Mouse (Mus musculus) activated CD4-positive, CD25-positive, alpha-beta regulatory T cell, adult 9 weeks (primary cell): ENCODE measurements around the gene Psph. TPM values are rescaled to one million over a fixed set of nuclear protein-coding genes. Genes with fewer than 3 reads are reported as not detected.

Experiments used
- polyA plus RNA-seq: library from polyadenylated mRNA; unstranded; fragments of 100-300 nt; shearing (Covaris generic); gene quantifications from one replicate; pipeline ENCODE4 v1.2.1, GENCODE M21; 2017

Psph gene
- polyA plus RNA-seq, result 72.7 TPM

DNA sequence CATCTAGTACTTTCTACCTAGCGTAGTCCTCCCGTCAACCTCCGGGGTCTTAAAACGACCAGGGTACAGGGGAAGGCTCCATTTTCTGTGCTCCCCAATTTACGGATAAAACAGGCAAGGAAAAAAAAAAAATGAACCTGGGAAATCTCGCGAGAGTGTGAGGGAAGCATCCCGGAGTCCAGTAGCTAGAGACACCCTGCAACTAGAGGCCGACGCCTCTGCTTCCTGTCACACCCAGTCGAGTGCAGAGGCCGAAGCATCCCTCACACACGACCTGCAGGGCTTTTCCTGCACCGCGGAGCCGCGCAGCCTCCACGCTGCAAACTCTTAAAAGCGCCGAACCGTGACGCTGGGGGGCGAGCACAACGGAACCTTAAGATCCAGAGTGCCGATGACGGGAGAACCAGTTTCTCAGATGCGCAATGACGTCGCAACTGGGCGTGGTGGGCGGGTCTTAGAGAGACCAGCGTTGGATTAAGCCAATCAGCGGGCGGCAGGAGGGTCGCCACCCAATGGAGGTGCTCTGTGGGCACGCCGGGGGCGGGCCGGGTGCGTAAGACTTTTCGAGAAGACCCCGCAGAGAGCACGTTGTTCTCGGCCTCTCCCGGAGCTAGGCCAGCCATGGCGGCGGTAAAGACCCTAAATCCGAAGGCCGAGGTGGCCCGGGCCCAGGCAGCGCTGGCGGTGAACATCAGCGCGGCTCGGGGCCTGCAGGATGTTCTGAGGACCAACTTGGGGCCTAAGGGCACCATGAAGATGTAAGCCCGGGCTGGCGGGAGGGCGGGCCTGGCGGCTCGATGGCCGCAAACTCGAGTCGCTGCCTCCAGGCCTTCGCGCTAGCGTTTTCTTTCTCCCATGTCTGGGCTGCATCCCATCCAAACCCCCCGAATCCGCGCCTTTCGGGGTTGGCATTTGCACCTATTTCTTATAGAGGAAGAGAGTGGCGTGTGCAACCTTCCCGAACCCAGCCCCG, at the start of gene Psph:
Gene Psph, minus strand, starts transcription at position 632 of the 973 bp plus-strand sequence.

DNA sequence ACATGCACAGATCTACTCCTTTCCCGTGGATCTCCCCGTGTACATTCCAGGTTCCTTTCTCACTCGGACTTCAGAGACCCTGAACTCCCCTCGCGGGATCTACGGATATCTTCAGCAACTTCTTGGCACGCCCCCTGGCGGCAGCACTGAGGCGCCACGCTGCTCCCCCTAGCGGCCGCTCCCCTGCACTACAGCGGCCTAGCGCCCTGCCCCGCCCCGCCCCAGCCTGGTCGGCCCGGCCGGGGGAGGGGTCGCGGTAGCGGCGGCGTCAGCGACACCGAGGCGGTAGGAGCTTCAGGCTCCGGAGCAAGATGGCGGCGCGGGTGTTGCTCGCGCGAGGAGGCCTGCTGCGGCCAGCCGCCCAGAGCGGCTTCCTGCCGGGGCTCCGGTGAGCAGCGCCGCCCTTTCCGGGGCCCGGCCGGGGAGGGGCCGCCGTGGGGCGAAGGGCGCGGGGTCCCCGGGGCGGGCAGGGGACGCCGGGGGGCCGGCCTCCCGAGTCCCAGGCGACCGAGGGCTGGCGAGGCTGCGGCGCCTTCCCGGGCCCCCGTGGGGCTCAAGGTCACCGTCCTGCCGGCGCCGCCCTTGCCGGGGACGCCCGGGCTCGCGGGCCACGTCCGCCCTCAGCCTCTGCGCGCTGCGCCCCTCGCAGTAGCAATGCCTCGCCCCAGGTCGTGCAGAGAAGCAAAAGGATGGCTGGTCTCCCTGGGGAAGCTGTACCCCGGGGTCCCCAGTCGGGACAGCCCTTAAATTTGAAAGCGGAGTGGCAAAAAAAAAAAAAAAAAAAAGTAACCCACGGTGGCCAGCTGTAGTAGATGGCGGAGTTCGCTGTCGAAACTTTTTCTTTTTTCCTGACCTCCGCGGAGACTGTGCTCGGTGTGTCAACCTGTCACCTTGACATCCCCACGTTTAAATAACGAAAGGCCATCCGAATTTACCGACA, 62.1 kb downstream of the Psph start, which contains the start of gene Nipsnap2:
Gene Nipsnap2, plus strand, starts transcription at position 230 of the 940 bp plus-strand sequence.

Other genes with a start within 250 kb of the Psph start
- 0.15 TPM for gene Mmp17, start 203.3 kb downstream of the Psph start, polyA plus RNA-seq
- gene Zfp11, start 117.3 kb downstream of the Psph start, polyA plus RNA-seq, result 4.8 TPM
- gene Sept14, start 78.9 kb downstream of the Psph start, polyA plus RNA-seq, result not detected
- gene Mrps17, start 72.0 kb downstream of the Psph start, polyA plus RNA-seq, result 117 TPM
- gene Nipsnap2, start 62.4 kb downstream of the Psph start, polyA plus RNA-seq, result 25.4 TPM
- gene Sumf2, start 59.5 kb upstream of the Psph start, polyA plus RNA-seq, result 23.5 TPM
- 519 TPM for gene Chchd2, start 100.0 kb upstream of the Psph start, polyA plus RNA-seq
- gene Zbed5, start 108.3 kb upstream of the Psph start, polyA plus RNA-seq, result 2.2 TPM
- 0.17 TPM for gene Phkg1, start 111.1 kb upstream of the Psph start, polyA plus RNA-seq
- 0.66 TPM for gene Nupr1l, start 121.1 kb upstream of the Psph start, polyA plus RNA-seq
- 7.3 TPM for gene Vkorc1l1, start 154.5 kb upstream of the Psph start, polyA plus RNA-seq
- gene Gusb, start 215.6 kb upstream of the Psph start, polyA plus RNA-seq, result 57.5 TPM
- gene Asl, start 241.8 kb upstream of the Psph start, polyA plus RNA-seq, result 79.8 TPM
- gene Crcp, start 241.8 kb upstream of the Psph start, polyA plus RNA-seq, result 52.4 TPM